Mouse (Mus musculus) lung, postnatal 0 days (tissue): Measurements from ENCODE around the gene Slc38a6.

Experiments used
- CTCF ChIP-seq: IDR thresholded peaks from 2 replicates; pipeline ENCODE4 v1.5.1; 2016; ENCODE audit warnings: antibody characterized with exemption, mild to moderate bottlenecking
- EP300 ChIP-seq: IDR thresholded peaks from 2 replicates; pipeline ENCODE4 v1.6.1; 2016; ENCODE audit warnings: antibody characterized with exemption, mild to moderate bottlenecking, control low read depth

DNA sequence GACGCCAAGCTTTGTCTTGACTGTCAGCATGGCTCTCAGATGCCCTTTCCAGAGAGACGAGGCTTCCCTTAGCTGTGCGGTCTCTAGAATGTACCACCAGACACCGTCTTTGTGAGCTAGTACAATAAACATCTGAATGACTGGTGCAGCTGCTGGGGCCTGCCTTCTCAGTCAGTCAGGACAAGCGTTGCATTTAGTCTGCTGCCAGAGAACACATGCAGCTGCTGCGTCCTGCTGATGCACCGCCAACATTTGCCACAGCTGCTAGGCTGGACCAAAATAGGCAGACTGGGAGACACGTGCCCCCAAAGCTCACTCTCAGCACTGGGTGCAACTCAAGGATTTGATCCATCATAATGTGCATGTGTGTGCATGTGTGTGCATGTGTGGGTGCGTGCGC lies 44.6 kb upstream of the Slc38a6 start:
- TF ChIP-seq CTCF: no peak
- TF ChIP-seq EP300: no peak
